Mouse (Mus musculus): Measurements from ENCODE around the gene Il1f10.

The Il1f10 gene

GRCm38 (mm10) chr2:24290896-24291295 is at the start of gene Il1f10:
Gene Il1f10, plus strand, starts transcription at chr2:24291196.
- no peak for DNase-seq (ENCODE audit: low spot score in 2 of 2)

DNA sequence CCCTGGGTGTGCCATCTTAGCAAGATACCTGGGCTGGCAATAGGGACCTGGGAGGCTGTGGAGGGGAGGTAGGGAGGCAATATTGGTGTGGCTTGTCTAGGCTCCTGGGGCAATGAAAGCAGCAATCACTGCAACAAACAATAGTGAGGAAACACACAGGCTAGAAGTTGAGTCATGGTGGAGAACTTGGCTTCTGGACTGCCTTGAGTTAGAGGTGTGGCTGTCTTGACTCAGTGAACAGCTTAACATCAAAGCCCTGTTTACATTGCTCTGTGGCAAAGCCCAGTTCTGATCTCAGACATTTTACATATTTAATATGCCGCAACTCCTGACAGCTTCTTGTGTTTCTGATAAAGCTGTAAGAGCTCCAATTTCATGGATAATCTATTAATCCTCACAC is 23.5 kb upstream of the Il1f10 start:
- no peak for DNase-seq (ENCODE audit: low spot score in 2 of 2)

GRCm38 (mm10) chr2:24273619-24274018 is 17.4 kb upstream of the Il1f10 start:
- no peak for DNase-seq (ENCODE audit: low spot score in 2 of 2)

DNA sequence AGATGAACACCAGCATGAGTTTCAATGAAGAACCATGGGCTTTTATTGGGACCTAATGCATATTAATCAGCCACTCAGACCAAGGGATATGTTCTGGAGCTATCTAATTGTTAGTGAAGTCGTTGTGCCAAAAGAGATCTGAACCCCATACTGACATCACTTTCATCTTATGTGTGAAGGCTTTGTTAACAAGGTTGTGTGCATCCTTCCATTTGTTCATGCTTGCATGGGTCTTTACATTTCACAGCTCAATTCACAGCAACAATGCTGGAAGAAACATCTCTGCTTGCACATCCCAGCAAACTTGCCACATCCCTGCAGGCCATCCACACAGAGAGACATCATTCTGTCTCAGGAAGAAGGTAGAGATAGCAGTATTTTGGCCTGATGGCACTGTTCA is 15.8 kb upstream of the Il1f10 start:
- DNase-seq (ENCODE audit: low spot score in 2 of 2) = no peak

GRCm38 (mm10) chr2:24276654-24277053 is 14.3 kb upstream of the Il1f10 start, which contains the start of gene Il1f5:
Gene Il1f5, plus strand, starts transcription at chr2:24276954.
- no peak for DNase-seq (ENCODE audit: low spot score in 2 of 2)

DNA sequence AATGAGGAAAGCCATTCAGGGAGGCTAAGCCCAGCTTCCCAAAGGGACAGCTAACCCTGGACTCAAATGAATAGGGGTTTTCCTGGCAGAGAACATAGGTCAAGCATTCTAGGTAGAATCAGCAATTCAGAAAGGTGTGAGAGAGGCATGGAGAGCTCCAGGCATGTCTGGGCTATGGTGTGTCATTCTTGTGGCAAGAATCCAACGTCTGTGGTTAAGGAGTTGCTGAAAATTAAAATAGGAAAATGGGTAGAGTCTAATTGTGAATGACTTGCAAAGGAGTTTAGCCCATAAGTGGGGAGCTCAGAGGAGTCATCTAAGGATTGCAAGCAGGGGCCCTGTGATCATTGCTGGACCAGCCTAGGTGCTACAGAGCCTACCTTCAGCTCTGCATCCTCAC is 3.6 kb downstream of the Il1f10 start:
- DNase-seq (ENCODE audit: low spot score in 2 of 2) = no peak

DNA sequence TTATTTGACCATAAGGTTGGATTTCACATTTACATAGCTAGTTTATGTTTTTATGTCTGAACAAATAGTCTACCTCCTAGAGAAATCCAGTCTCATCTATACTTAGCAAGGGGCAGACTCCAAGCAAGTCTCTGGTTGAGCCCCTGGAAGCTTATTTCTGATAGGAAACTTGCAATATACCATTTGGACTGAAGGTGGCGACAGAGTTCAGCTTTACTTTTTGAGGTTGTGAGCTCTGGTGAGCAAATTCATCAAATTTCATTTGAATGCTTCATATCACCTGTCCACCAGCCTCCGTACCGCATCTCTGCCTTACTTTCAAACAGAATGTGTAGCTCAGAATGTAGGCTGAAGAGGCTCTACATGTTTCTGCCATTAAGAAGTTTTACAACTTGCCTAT is 5.8 kb downstream of the Il1f10 start:
- peak in 1 of 2 experiments; percentile 22 for DNase-seq (ENCODE audit: low spot score in 2 of 2)

DNA sequence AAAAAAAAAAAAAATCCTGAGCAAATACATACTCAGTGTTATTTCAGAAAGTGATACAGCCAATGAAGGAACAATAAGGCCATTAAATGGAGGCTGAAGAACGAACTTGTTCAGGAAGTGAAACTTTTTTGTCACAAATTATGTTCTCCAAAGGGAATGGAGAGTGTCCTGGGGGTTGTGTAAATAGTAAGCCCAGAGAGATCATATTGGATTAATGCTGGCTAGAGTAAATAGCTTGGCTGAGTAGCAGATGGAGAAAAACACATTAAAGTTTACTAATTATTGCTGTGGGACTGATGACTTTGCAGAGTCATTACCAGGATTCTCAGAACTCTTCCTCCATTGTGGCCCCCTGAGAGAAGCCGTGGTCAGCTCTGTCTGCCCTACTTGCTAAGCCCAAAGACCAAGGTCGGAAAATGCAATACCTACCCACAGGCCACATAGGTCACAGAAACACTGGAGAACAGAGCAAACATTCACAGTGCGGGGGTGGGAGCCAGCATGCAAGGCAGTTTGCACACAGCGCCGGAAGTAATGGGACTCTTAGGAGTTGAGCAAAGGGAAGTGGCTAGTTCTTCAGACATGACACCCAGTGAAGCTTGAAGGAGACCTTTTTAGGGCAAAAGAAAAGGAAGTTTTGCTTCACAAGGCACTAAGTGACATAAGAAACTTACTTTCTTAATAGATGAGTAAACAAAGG is 20.5 kb downstream of the Il1f10 start:
- no peak for DNase-seq (ENCODE audit: low spot score in 2 of 2)

DNA sequence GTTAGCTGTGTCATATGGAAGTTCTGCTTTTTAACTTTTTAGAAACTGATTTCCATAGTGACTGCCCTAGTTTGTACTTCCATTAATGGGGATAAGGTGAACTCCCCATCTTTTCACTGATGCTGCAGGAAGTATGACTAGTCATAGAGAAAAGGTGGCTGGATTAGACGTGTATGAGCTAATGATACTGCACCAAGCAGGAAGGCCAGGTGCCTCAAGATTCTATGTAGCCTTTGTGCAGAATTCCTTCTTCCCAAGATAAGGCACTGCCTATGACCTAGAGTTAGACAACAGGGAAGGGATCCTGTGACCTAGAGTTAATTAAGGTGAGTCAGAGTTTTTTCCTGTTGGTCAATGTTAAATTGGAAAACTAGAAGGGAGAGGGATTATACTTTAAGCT is 25.9 kb downstream of the Il1f10 start:
- no peak for DNase-seq (ENCODE audit: low spot score in 2 of 2)

- DNase-seq (ENCODE audit: low spot score in 2 of 2) = no peak
Observed at GRCm38 (mm10) chr2:24317919-24318598, 27.1 kb downstream of the Il1f10 start.

- no peak for DNase-seq (ENCODE audit: low spot score in 2 of 2)
Observed at GRCm38 (mm10) chr2:24335333-24335732, 44.3 kb downstream of the Il1f10 start.

DNA sequence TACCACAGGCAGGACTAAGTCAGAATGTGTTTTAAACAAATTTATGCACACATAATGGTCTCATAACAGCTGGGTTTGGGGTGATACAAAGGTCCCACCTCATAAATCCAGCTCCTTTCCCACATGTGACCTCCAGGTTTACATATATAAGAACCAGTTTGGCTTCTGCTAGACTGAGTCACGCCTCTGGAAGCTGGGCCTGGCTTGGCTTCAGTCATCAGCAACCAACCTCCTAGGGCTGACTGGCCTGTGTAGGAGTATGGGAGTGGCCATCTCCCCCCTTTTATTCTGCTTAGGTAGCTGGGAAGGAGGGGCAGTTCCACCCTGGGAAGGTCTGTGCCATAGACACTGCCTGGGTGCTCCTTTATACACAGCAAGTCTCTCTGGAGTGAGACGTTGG is 45.5 kb downstream of the Il1f10 start, which contains the start of gene Il1rn:
Gene Il1rn (plus strand): TSS at position 309 of the 400 bp plus-strand sequence.
- no peak for DNase-seq (ENCODE audit: low spot score in 2 of 2)

- no peak for DNase-seq (ENCODE audit: low spot score in 2 of 2)
Observed at GRCm38 (mm10) chr2:24341395-24341885, 50.4 kb downstream of the Il1f10 start.

Data from frontal cortex, postnatal 10 days (tissue).